Mouse (Mus musculus) stomach, postnatal 0 days (tissue): Measurements from ENCODE around the gene Ldb2.

ENCODE experiments used
- CTCF ChIP-seq: IDR thresholded peaks from 2 replicates; pipeline ENCODE4 v1.5.1; 2016; ENCODE audit warnings: antibody characterized with exemption, low read depth, mild to moderate bottlenecking, moderate library complexity
- EP300 ChIP-seq: optimal IDR thresholded peaks from 2 replicates; pipeline ENCODE3; 2016; ENCODE audit warnings: antibody characterized with exemption

- TF ChIP-seq CTCF (no peak), EP300 (no peak)
These were observed 198.1 kb downstream of the Ldb2 start for GRCm38 (mm10) chr5:44601340-44601739.
